Mouse (Mus musculus): Measurements from ENCODE around the gene Aqp3. TPM values are rescaled to one million over a fixed set of nuclear protein-coding genes. Genes with fewer than 3 reads are reported as not detected.

Gene Aqp3
- 6.1 and 49.9 TPM in 2 replicates for polyA plus RNA-seq (2012; rRNA removed)

GRCm38 (mm10) chr4:41097871-41098576 is at the start of gene Aqp3:
Gene Aqp3 (minus strand): TSS chr4:41098183.
- TF ChIP-seq CTCF (IDR thresholded peaks at IDR 0.05; ENCODE audit: insufficient read depth, low read length) (no peak), POLR2A (IDR thresholded peaks at IDR 0.05; ENCODE audit: borderline replicate concordance, extremely low read depth, low read depth, low read length) (no peak)
- peak within 1 kb of the TSS; percentile 6 for H3K4me3 ChIP-seq (replicated peaks; ENCODE audit: extremely low read depth, low read depth, low read length)
- 2% methylated on average over 42 of the region's 42 CpGs for WGBS
- peaks cover 3% of the 10 kb centered on the region; the same call in 1 of the 2 replicates for H3K4me1 ChIP-seq (ENCODE audit: control insufficient read depth, insufficient read depth, low read length)
- peak; percentile 35 for DNase-seq

GRCm38 (mm10) chr4:41142601-41143000 is 44.6 kb upstream of the Aqp3 start:
- DNase-seq = no peak
- WGBS = 55% methylated on average over 2 of the region's 2 CpGs
- H3K4me3 ChIP-seq (replicated peaks; ENCODE audit: extremely low read depth, low read depth, low read length) = no peak overlapping the region
- TF ChIP-seq POLR2A (IDR thresholded peaks at IDR 0.05; ENCODE audit: borderline replicate concordance, extremely low read depth, low read depth, low read length) (no peak), CTCF (IDR thresholded peaks at IDR 0.05; ENCODE audit: insufficient read depth, low read length) (no peak)
- H3K4me1 ChIP-seq (ENCODE audit: control insufficient read depth, insufficient read depth, low read length) = peaks cover 6% of the 10 kb centered on the region; the same call in 1 of the 2 replicates

- H3K4me3 ChIP-seq (replicated peaks; ENCODE audit: extremely low read depth, low read depth, low read length) = no peak overlapping the region
- peaks cover 8% of the 10 kb centered on the region for H3K4me1 ChIP-seq (ENCODE audit: control insufficient read depth, insufficient read depth, low read length)
- TF ChIP-seq CTCF (IDR thresholded peaks at IDR 0.05; ENCODE audit: insufficient read depth, low read length) (no peak), POLR2A (IDR thresholded peaks at IDR 0.05; ENCODE audit: borderline replicate concordance, extremely low read depth, low read depth, low read length) (no peak)
- WGBS = 72% methylated on average over 6 of the region's 6 CpGs
- DNase-seq = no peak
Observed at GRCm38 (mm10) chr4:41140174-41140875, 42.3 kb upstream of the Aqp3 start.

GRCm38 (mm10) chr4:41136811-41137210 is 38.8 kb upstream of the Aqp3 start:
- H3K4me1 ChIP-seq (ENCODE audit: control insufficient read depth, insufficient read depth, low read length) = peaks cover 4% of the 10 kb centered on the region
- H3K4me3 ChIP-seq (replicated peaks; ENCODE audit: extremely low read depth, low read depth, low read length) = peak overlapping the region; percentile 90
- no peak for TF ChIP-seq POLR2A (IDR thresholded peaks at IDR 0.05; ENCODE audit: borderline replicate concordance, extremely low read depth, low read depth, low read length)
- TF ChIP-seq CTCF (IDR thresholded peaks at IDR 0.05; ENCODE audit: insufficient read depth, low read length) = no peak
- WGBS = under 1% methylated on average over 8 of the region's 8 CpGs
- no peak for DNase-seq

- TF ChIP-seq CTCF (IDR thresholded peaks at IDR 0.05; ENCODE audit: insufficient read depth, low read length) = no peak
- peak; percentile 53; the same call in 1 of the 2 replicates for TF ChIP-seq POLR2A (IDR thresholded peaks at IDR 0.05; ENCODE audit: borderline replicate concordance, extremely low read depth, low read depth, low read length)
- 2% methylated on average over 4 of the region's 4 CpGs for WGBS
- Histone ChIP-seq H3K4me3 (replicated peaks; ENCODE audit: extremely low read depth, low read depth, low read length) (peak overlapping the region; percentile 90), H3K4me1 (ENCODE audit: control insufficient read depth, insufficient read depth, low read length) (peaks cover 4% of the 10 kb centered on the region)
- no peak for DNase-seq
Observed at GRCm38 (mm10) chr4:41136454-41136805, 38.4 kb upstream of the Aqp3 start.

- Histone ChIP-seq H3K4me3 (replicated peaks; ENCODE audit: extremely low read depth, low read depth, low read length) (peak within 1 kb of the TSS; percentile 90), H3K4me1 (ENCODE audit: control insufficient read depth, insufficient read depth, low read length) (peaks cover 4% of the 10 kb centered on the region)
- TF ChIP-seq CTCF (IDR thresholded peaks at IDR 0.05; ENCODE audit: insufficient read depth, low read length) = no peak
- TF ChIP-seq POLR2A (IDR thresholded peaks at IDR 0.05; ENCODE audit: borderline replicate concordance, extremely low read depth, low read depth, low read length) = no peak
- 1% methylated on average over 65 of the region's 65 CpGs for WGBS
- DNase-seq = peak; percentile 73
Observed at GRCm38 (mm10) chr4:41135711-41136453, 37.9 kb upstream of the Aqp3 start, which contains the start of gene Ube2r2. Gene Ube2r2 (plus strand): TSS chr4:41135743.

GRCm38 (mm10) chr4:41134935-41135710 is 37.1 kb upstream of the Aqp3 start:
- H3K4me3 ChIP-seq (replicated peaks; ENCODE audit: extremely low read depth, low read depth, low read length) = peak overlapping the region; percentile 90
- TF ChIP-seq CTCF (IDR thresholded peaks at IDR 0.05; ENCODE audit: insufficient read depth, low read length) (no peak), POLR2A (IDR thresholded peaks at IDR 0.05; ENCODE audit: borderline replicate concordance, extremely low read depth, low read depth, low read length) (peak; percentile 74; the same call in 1 of the 2 replicates)
- 1% methylated on average over 35 of the region's 70 CpGs for WGBS
- peaks cover 4% of the 10 kb centered on the region for H3K4me1 ChIP-seq (ENCODE audit: control insufficient read depth, insufficient read depth, low read length)
- peak; percentile 82 for DNase-seq

GRCm38 (mm10) chr4:41133529-41134291 is 35.7 kb upstream of the Aqp3 start:
- no peak for DNase-seq
- 83% methylated on average over 6 of the region's 6 CpGs for WGBS
- peaks cover 4% of the 10 kb centered on the region for H3K4me1 ChIP-seq (ENCODE audit: control insufficient read depth, insufficient read depth, low read length)
- no peak overlapping the region for H3K4me3 ChIP-seq (replicated peaks; ENCODE audit: extremely low read depth, low read depth, low read length)
- TF ChIP-seq CTCF (IDR thresholded peaks at IDR 0.05; ENCODE audit: insufficient read depth, low read length) (no peak), POLR2A (IDR thresholded peaks at IDR 0.05; ENCODE audit: borderline replicate concordance, extremely low read depth, low read depth, low read length) (no peak)
